Mouse (Mus musculus): ENCODE measurements at regions not wholly inside any gene's neighbourhood (a gene's known extent, or its start where the extent isn't known, plus 50 kb on each side); places are given as distances from the start of the nearest gene placed in this dataset.

- H3K36me3 ChIP-seq, result no peaks in the 10 kb centered on the region
- peak overlapping the region; percentile 100 for H3K27ac ChIP-seq
- H3K9me3 ChIP-seq (replicated peaks), result no peaks in the 10 kb centered on the region
- WGBS, result 4% methylated on average over 11 of the region's 11 CpGs
- H3K4me1 ChIP-seq, result peaks cover 64% of the 10 kb centered on the region
- peak overlapping the region; percentile 58 for H3K4me2 ChIP-seq (replicated peaks)
- peak; percentile 35 for ATAC-seq (ENCODE audit: low FRiP score)
- peak overlapping the region; percentile 80 for H3K9ac ChIP-seq
- 0 out of 2 replicates have a peak overlapping the region, but pooled peaks have one; percentile 31 for H3K4me3 ChIP-seq
- no peaks in the 10 kb centered on the region for H3K27me3 ChIP-seq
These were observed 97.2 kb downstream of the Cstad start for GRCm38 (mm10) chr2:30691857-30692560.

- 85% methylated on average over 17 of the region's 17 CpGs for WGBS
- Histone ChIP-seq H3K9me3 (replicated peaks) (no peaks in the 10 kb centered on the region), H3K27me3 (no peaks in the 10 kb centered on the region), H3K4me3 (no peak overlapping the region), H3K36me3 (no peaks in the 10 kb centered on the region), H3K9ac (no peak overlapping the region), H3K27ac (peak overlapping the region; percentile 100), H3K4me2 (replicated peaks) (no peak overlapping the region), H3K4me1 (peaks cover 68% of the 10 kb centered on the region)
- ATAC-seq (ENCODE audit: low FRiP score), result no peak
These were observed 96.4 kb downstream of the Cstad start for GRCm38 (mm10) chr2:30690925-30691856.

- H3K4me1 ChIP-seq, result peaks cover 68% of the 10 kb centered on the region
- H3K4me2 ChIP-seq (replicated peaks), result no peak overlapping the region
- no peaks in the 10 kb centered on the region for H3K36me3 ChIP-seq
- H3K9ac ChIP-seq, result no peak overlapping the region
- H3K4me3 ChIP-seq, result no peak overlapping the region
- WGBS, result 78% methylated on average over 11 of the region's 11 CpGs
- H3K27me3 ChIP-seq, result no peaks in the 10 kb centered on the region
- H3K27ac ChIP-seq, result peak overlapping the region; percentile 100
- ATAC-seq (ENCODE audit: low FRiP score), result no peak
- H3K9me3 ChIP-seq (replicated peaks), result no peaks in the 10 kb centered on the region
These were observed 95.5 kb downstream of the Cstad start for GRCm38 (mm10) chr2:30690307-30690706.

GRCm38 (mm10) chr2:30688402-30688801, 93.6 kb downstream of the Cstad start:
- Histone ChIP-seq H3K4me2 (replicated peaks) (no peak overlapping the region), H3K4me3 (no peak overlapping the region), H3K9ac (no peak overlapping the region), H3K9me3 (replicated peaks) (no peaks in the 10 kb centered on the region), H3K27ac (no peak overlapping the region), H3K4me1 (peaks cover 60% of the 10 kb centered on the region), H3K36me3 (no peaks in the 10 kb centered on the region), H3K27me3 (no peaks in the 10 kb centered on the region)
- WGBS, result 85% methylated on average over 4 of the region's 4 CpGs
- ATAC-seq (ENCODE audit: low FRiP score), result no peak

- H3K4me3 ChIP-seq, result no peak overlapping the region
- peaks cover 58% of the 10 kb centered on the region for H3K4me1 ChIP-seq
- WGBS, result 2% methylated on average over 23 of the region's 23 CpGs
- peak overlapping the region; percentile 45 for H3K9ac ChIP-seq
- no peak for ATAC-seq (ENCODE audit: low FRiP score)
- H3K36me3 ChIP-seq, result no peaks in the 10 kb centered on the region
- peak overlapping the region; percentile 30 for H3K4me2 ChIP-seq (replicated peaks)
- peak overlapping the region; percentile 86 for H3K27ac ChIP-seq
- no peaks in the 10 kb centered on the region for H3K9me3 ChIP-seq (replicated peaks)
- no peaks in the 10 kb centered on the region for H3K27me3 ChIP-seq
These were observed 92.3 kb downstream of the Cstad start for GRCm38 (mm10) chr2:30687121-30687551.

GRCm38 (mm10) chr2:30686359-30686758, 91.5 kb downstream of the Cstad start:
- Histone ChIP-seq H3K4me3 (no peak overlapping the region), H3K4me1 (peaks cover 58% of the 10 kb centered on the region), H3K27me3 (no peaks in the 10 kb centered on the region), H3K9ac (peak overlapping the region; percentile 18; the same call in 1 of the 2 replicates), H3K4me2 (replicated peaks) (no peak overlapping the region), H3K36me3 (no peaks in the 10 kb centered on the region), H3K9me3 (replicated peaks) (no peaks in the 10 kb centered on the region), H3K27ac (peak overlapping the region; percentile 86)
- no peak for ATAC-seq (ENCODE audit: low FRiP score)
- WGBS, result 68% methylated on average over 6 of the region's 6 CpGs

- no peaks in the 10 kb centered on the region for H3K27me3 ChIP-seq
- no peaks in the 10 kb centered on the region for H3K36me3 ChIP-seq
- no peak overlapping the region for H3K4me3 ChIP-seq
- H3K9ac ChIP-seq, result no peak overlapping the region
- peak overlapping the region; percentile 86 for H3K27ac ChIP-seq
- H3K4me1 ChIP-seq, result peaks cover 55% of the 10 kb centered on the region
- peaks cover 4% of the 10 kb centered on the region; the same call in 1 of the 2 replicates for H3K9me3 ChIP-seq (replicated peaks)
- no peak for ATAC-seq (ENCODE audit: low FRiP score)
- WGBS, result 79% methylated on average over 10 of the region's 10 CpGs
- H3K4me2 ChIP-seq (replicated peaks), result no peak overlapping the region
These were observed 90.5 kb downstream of the Cstad start for GRCm38 (mm10) chr2:30685137-30685860.

- no peak for ATAC-seq (ENCODE audit: low FRiP score)
- H3K4me1 ChIP-seq, result peaks cover 50% of the 10 kb centered on the region
- no peak overlapping the region for H3K4me3 ChIP-seq
- H3K9me3 ChIP-seq (replicated peaks), result peaks cover 13% of the 10 kb centered on the region
- no peak overlapping the region for H3K4me2 ChIP-seq (replicated peaks)
- H3K27ac ChIP-seq, result 0 out of 2 replicates have a peak overlapping the region, but pooled peaks have one; percentile 86
- no peaks in the 10 kb centered on the region for H3K27me3 ChIP-seq
- WGBS, result 90% methylated on average over 6 of the region's 6 CpGs
- no peaks in the 10 kb centered on the region for H3K36me3 ChIP-seq
- no peak overlapping the region for H3K9ac ChIP-seq
These were observed 89.6 kb downstream of the Cstad start for GRCm38 (mm10) chr2:30684461-30684860.

GRCm38 (mm10) chr2:30682146-30682825, 87.4 kb downstream of the Cstad start:
- Histone ChIP-seq H3K36me3 (no peaks in the 10 kb centered on the region), H3K9ac (no peak overlapping the region), H3K4me1 (peaks cover 51% of the 10 kb centered on the region), H3K27ac (peak overlapping the region; percentile 76), H3K27me3 (no peaks in the 10 kb centered on the region), H3K4me2 (replicated peaks) (no peak overlapping the region), H3K9me3 (replicated peaks) (peaks cover 15% of the 10 kb centered on the region), H3K4me3 (no peak overlapping the region)
- ATAC-seq (ENCODE audit: low FRiP score), result peak; percentile 77
- WGBS, result 32% methylated on average over 5 of the region's 5 CpGs

- H3K9me3 ChIP-seq (replicated peaks), result peaks cover 15% of the 10 kb centered on the region
- 57% methylated on average over 2 of the region's 2 CpGs for WGBS
- peak overlapping the region; percentile 76 for H3K27ac ChIP-seq
- H3K36me3 ChIP-seq, result no peaks in the 10 kb centered on the region
- no peak overlapping the region for H3K9ac ChIP-seq
- H3K4me3 ChIP-seq, result no peak overlapping the region
- peaks cover 51% of the 10 kb centered on the region for H3K4me1 ChIP-seq
- ATAC-seq (ENCODE audit: low FRiP score), result no peak
- no peak overlapping the region for H3K4me2 ChIP-seq (replicated peaks)
- no peaks in the 10 kb centered on the region for H3K27me3 ChIP-seq
These were observed 86.8 kb downstream of the Cstad start for GRCm38 (mm10) chr2:30681642-30682041.

GRCm38 (mm10) chr2:30679041-30679440, 84.2 kb downstream of the Cstad start:
- H3K4me1 ChIP-seq, result peaks cover 40% of the 10 kb centered on the region
- H3K9ac ChIP-seq, result no peak overlapping the region
- H3K4me2 ChIP-seq (replicated peaks), result no peak overlapping the region
- ATAC-seq (ENCODE audit: low FRiP score), result no peak
- no peak overlapping the region for H3K4me3 ChIP-seq
- H3K36me3 ChIP-seq, result no peaks in the 10 kb centered on the region
- H3K27me3 ChIP-seq, result no peaks in the 10 kb centered on the region
- peaks cover 15% of the 10 kb centered on the region for H3K9me3 ChIP-seq (replicated peaks)
- H3K27ac ChIP-seq, result no peak overlapping the region
